Mouse (Mus musculus): Measurements from ENCODE around the gene Zfp280d.

GRCm38 (mm10) chr9:72409381-72410225, 134.9 kb downstream of the Zfp280d start:
- TF ChIP-seq CTCF (IDR thresholded peaks at IDR 0.05) (no peak), EP300 (IDR thresholded peaks at IDR 0.05) (no peak)

Data from lung, postnatal 0 days (tissue).